Mouse (Mus musculus) WW6 (cell line): ENCODE measurements at regions not wholly inside any gene's neighbourhood (a gene's known extent, or its start where the extent isn't known, plus 50 kb on each side); places are given as distances from the start of the nearest gene placed in this dataset.

Experiments
- DNase-seq: peaks from one replicate; pipeline ENCODE4 v3.0.0-alpha.2; 2013; ENCODE audit warnings: low read depth, low spot score

GRCm38 (mm10) chr3:35235066-35235465, 518.8 kb upstream of the Atp11b start:
- DNase-seq: no peak

GRCm38 (mm10) chr3:35235772-35236171, 518.1 kb upstream of the Atp11b start:
- no peak for DNase-seq

GRCm38 (mm10) chr3:35237342-35237741, 516.6 kb upstream of the Atp11b start:
- no peak for DNase-seq

GRCm38 (mm10) chr3:35242349-35242748, 511.6 kb upstream of the Atp11b start:
- DNase-seq: no peak

GRCm38 (mm10) chr3:35242871-35243529, 510.9 kb upstream of the Atp11b start:
- no peak for DNase-seq

- no peak for DNase-seq
Measured at GRCm38 (mm10) chr3:35245003-35245402, 508.9 kb upstream of the Atp11b start.

- no peak for DNase-seq
Measured at GRCm38 (mm10) chr3:35245946-35246665, 507.8 kb upstream of the Atp11b start.

- no peak for DNase-seq
Measured at GRCm38 (mm10) chr3:35249160-35249559, 504.7 kb upstream of the Atp11b start.

- no peak for DNase-seq
Measured at GRCm38 (mm10) chr3:35250092-35250749, 503.7 kb upstream of the Atp11b start.

GRCm38 (mm10) chr3:35253861-35254260, 500.0 kb upstream of the Atp11b start:
- DNase-seq: no peak

- no peak for DNase-seq
Measured at GRCm38 (mm10) chr3:35260936-35261335, 493.0 kb upstream of the Atp11b start.

GRCm38 (mm10) chr3:35268949-35269348, 485.0 kb upstream of the Atp11b start:
- DNase-seq: no peak

GRCm38 (mm10) chr3:35269977-35270880, 483.7 kb upstream of the Atp11b start:
- no peak for DNase-seq

GRCm38 (mm10) chr3:35273546-35273945, 480.4 kb upstream of the Atp11b start:
- no peak for DNase-seq

GRCm38 (mm10) chr3:35280981-35281380, 472.9 kb upstream of the Atp11b start:
- no peak for DNase-seq

- DNase-seq: no peak
Measured at GRCm38 (mm10) chr3:35282106-35282505, 471.8 kb upstream of the Atp11b start.

GRCm38 (mm10) chr3:35294771-35295170, 459.1 kb upstream of the Atp11b start:
- no peak for DNase-seq

GRCm38 (mm10) chr3:35295746-35296145, 458.2 kb upstream of the Atp11b start:
- DNase-seq: no peak

GRCm38 (mm10) chr3:35299036-35299435, 454.9 kb upstream of the Atp11b start:
- no peak for DNase-seq

GRCm38 (mm10) chr3:35306013-35306412, 447.9 kb upstream of the Atp11b start:
- DNase-seq: no peak

- DNase-seq: no peak
Measured at GRCm38 (mm10) chr3:35314177-35314576, 439.7 kb upstream of the Atp11b start.

- DNase-seq: no peak
Measured at GRCm38 (mm10) chr3:35315162-35315561, 438.7 kb upstream of the Atp11b start.
